Mouse (Mus musculus): Measurements from ENCODE around the gene Scyl3.

The Scyl3 gene

GRCm38 (mm10) chr1:163928846-163929245, at the start of gene Scyl3:
TSS of gene Scyl3 (plus strand) at chr1:163929100.
- peak in 1 of 2 experiments; percentile 43 for DNase-seq (ENCODE audit: inconsistent age in 2 of 2, low spot score in 1 of 2)

GRCm38 (mm10) chr1:163889629-163890028, 39.3 kb upstream of the Scyl3 start:
- no peak for DNase-seq (ENCODE audit: inconsistent age in 2 of 2, low spot score in 1 of 2)

DNA sequence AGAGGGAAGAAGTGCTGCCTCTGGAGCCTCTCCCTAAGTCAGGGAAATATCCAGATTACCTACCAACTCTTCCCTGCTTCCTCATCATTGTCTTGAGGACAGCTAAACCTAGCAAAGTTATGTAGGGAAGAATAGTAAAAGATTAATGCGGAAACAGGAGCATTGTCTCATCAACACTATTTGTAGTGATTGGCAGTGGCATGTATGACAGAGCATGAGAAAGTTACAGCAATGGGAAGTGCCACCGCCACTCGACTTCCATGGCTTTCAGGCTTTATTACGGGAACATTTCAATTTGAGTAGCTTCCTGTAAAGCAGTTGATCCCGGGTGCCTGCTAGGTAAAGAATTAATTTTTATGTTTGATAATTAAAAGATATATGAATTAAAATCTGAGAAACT, 35.6 kb upstream of the Scyl3 start:
- no peak for DNase-seq (ENCODE audit: inconsistent age in 2 of 2, low spot score in 1 of 2)

- no peak for DNase-seq (ENCODE audit: inconsistent age in 2 of 2, low spot score in 1 of 2)
Measured at GRCm38 (mm10) chr1:163893774-163894527, 34.9 kb upstream of the Scyl3 start.

DNA sequence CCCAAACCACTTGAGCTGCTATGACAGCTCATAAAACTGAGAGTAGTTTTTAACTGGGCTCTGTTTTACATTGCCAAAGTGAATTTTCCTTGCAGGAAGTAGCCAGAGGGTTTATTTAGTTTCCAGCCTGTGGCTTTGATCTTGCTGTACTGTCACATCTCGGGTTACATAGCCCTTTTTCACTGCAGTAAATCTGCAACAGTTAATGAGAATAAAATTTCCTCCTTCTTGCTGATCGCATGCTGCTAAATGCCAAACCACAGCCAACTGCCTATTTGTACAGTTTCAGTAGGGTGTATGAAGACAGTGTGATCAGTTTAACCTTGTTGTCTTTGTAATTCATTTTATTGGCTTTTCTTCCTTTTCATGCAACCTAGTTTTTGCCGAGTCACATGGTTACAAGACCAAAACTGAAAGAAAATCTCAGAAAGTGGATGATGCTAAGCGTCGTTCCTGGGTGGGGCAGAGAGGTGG, 30.6 kb upstream of the Scyl3 start:
- peak in 1 of 2 experiments; percentile 56 for DNase-seq (ENCODE audit: inconsistent age in 2 of 2, low spot score in 1 of 2)

GRCm38 (mm10) chr1:163899575-163899974, 29.3 kb upstream of the Scyl3 start:
- DNase-seq (ENCODE audit: inconsistent age in 2 of 2, low spot score in 1 of 2), result no peak

GRCm38 (mm10) chr1:163900168-163900567, 28.7 kb upstream of the Scyl3 start:
- no peak for DNase-seq (ENCODE audit: inconsistent age in 2 of 2, low spot score in 1 of 2)

- no peak for DNase-seq (ENCODE audit: inconsistent age in 2 of 2, low spot score in 1 of 2)
Measured at GRCm38 (mm10) chr1:163903411-163903810, 25.5 kb upstream of the Scyl3 start.

DNA sequence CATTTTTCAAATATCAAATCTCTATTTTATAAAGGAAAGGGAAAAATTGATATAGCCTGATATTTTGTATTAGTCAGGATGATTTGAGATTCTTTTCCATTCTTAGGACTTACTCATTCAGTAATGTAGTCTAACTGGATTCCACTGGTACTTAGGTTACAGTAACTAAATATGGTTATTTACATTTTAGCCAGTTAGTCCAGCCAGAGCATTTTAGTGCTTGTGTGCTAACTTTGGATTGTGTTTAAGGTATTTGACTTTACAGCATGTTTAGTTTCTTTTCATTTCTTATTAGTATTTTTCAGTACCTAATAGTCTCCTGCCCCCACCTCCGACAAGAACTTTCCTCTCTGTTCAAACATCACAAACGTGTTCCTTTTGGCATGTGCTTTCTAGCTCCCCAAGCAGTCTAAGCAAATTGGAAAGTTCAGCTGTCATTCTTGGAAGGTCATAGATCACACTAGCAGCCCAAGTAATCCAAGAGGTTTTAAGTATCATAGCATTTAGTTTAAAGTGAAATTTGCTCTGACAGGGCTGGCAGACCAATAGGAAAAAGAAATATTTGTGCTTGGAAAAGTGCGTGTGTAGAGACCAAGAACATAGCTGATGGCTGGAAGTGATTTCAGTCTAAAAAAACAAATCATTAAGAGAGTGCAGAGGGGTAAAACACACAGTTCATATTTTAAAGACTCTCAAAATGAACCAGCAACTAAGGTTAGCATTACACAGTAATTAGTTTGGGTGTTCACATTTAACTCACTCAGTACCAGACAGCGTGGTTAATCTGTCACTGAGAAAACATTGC, 21.7 kb upstream of the Scyl3 start:
- no peak for DNase-seq (ENCODE audit: inconsistent age in 2 of 2, low spot score in 1 of 2)

GRCm38 (mm10) chr1:163908389-163908788, 20.5 kb upstream of the Scyl3 start:
- DNase-seq (ENCODE audit: inconsistent age in 2 of 2, low spot score in 1 of 2), result no peak

- peak in 1 of 2 experiments; percentile 81 for DNase-seq (ENCODE audit: inconsistent age in 2 of 2, low spot score in 1 of 2)
Measured at GRCm38 (mm10) chr1:163910343-163910742, 18.6 kb upstream of the Scyl3 start.

DNA sequence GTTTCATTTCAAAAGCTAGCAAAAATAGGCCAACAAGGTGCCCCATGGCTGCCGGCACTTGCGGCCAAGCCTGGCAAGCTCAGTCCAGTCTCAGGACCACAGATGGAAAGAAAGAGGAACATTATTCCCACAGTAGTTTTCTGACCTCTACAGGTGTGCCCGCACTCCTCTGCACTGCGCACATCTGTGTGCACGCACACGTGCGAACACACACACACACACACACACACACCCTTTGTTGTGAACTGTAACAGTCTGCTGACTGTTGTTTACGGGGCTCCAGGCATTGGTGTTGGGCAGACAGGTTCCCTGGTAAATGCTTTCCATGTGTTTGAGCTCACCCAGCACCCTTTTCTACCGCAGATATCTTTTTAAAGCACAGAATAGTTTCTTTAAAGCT, 18.1 kb upstream of the Scyl3 start:
- DNase-seq (ENCODE audit: inconsistent age in 2 of 2, low spot score in 1 of 2), result no peak

DNA sequence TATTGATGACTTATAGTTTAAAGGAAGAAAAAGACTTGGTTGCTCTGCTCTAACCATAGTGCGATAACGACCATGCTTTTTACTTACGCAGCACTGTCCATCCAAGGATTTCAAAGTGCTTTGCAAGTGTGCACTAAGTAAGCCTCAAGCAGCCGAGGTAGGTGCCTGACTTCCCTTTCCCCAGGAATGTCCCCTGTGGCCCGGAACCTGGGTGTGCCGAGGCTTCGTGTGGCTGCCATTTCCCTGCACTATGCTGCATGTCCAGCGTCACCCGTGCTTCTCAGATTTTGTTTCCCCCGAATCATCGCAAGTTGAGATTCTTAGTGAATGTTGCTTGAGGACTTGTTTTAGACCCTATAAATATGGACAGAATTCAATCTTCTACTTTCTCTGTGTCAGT, 16.9 kb upstream of the Scyl3 start:
- no peak for DNase-seq (ENCODE audit: inconsistent age in 2 of 2, low spot score in 1 of 2)

GRCm38 (mm10) chr1:163917349-163918160, 11.3 kb upstream of the Scyl3 start:
- no peak for DNase-seq (ENCODE audit: inconsistent age in 2 of 2, low spot score in 1 of 2)

DNA sequence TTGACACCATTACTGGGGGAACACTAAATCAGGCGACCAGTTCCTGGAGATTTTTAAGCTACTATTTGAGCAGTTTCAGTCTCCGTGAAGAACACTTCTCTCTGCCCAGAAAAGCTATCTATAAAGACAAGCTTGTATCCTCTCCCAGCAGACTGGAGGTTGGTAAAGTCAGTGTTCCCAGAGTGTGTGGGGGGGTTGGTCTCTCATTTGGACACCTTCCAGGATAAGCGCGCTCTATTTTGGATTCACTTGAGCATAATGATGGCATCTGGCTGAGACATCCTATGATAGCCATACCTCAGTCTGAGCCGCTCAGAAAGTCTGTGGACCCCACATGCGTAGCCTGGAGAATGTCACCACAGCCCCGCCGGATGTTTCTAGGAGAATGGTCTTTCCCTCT, 4.8 kb upstream of the Scyl3 start:
- DNase-seq (ENCODE audit: inconsistent age in 2 of 2, low spot score in 1 of 2), result no peak

- peak; percentile 90 to 97 for DNase-seq (ENCODE audit: inconsistent age in 2 of 2, low spot score in 1 of 2)
Measured at GRCm38 (mm10) chr1:163929636-163930457, 947 bp downstream of the Scyl3 start.

DNA sequence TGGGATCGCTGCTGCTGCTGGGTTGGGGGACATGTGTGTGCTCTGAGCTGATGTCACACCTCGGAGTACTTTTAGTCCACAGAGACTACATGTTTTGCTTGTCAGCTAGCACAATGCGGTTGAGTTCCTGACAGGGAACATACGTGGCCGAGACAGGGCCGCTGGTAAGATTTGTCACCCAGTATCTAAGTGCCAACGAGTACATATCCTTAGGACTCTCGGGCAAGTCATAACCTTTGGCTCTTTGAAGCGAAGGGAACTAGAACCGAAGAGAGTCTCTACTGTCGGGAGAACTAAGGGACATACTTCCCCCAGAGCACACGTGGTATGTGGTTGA, 1.5 kb downstream of the Scyl3 start:
- no peak for DNase-seq (ENCODE audit: inconsistent age in 2 of 2, low spot score in 1 of 2)

DNA sequence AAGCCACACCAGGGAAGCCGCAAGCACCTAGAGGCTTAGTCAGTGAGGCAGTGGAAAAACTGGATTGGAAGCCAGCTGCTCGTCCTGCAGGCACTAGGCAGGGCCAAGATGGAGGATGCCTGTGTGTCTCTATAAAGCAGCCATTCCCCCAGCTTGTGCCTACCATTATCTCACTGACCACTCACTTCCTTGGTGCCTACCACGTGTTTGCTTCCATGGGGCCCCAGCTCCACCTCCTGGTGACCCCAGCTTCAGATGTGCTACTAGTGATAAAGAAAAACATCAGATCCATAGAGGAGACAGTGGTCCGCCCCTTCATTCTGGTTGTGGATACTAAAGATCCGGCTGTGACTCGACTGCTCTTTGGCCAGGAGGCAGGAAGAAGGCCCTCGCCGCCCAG, 2.9 kb downstream of the Scyl3 start:
- DNase-seq (ENCODE audit: inconsistent age in 2 of 2, low spot score in 1 of 2), result no peak

- peak; percentile 62 to 81 for DNase-seq (ENCODE audit: inconsistent age in 2 of 2, low spot score in 1 of 2)
Measured at GRCm38 (mm10) chr1:163934591-163934990, 5.7 kb downstream of the Scyl3 start.

- DNase-seq (ENCODE audit: inconsistent age in 2 of 2, low spot score in 1 of 2), result no peak
Measured at GRCm38 (mm10) chr1:163942056-163942455, 13.2 kb downstream of the Scyl3 start.

- no peak for DNase-seq (ENCODE audit: inconsistent age in 2 of 2, low spot score in 1 of 2)
Measured at GRCm38 (mm10) chr1:163953396-163953795, 24.5 kb downstream of the Scyl3 start.

Data from adrenal gland, adult (tissue).